Mouse (Mus musculus): ENCODE results near the gene Diaph3. TPM values are rescaled to one million over a fixed set of nuclear protein-coding genes. Genes with fewer than 3 reads are reported as not detected.
"Not testable (repeated sequence)": the region's sequence is repeated elsewhere in the genome, so short reads cannot be mapped to it uniquely, and the experiment has no call there.

Diaph3 gene
- total RNA-seq, 2 experiments from 2014 or later, result 5.3 to 6.9 TPM

GRCm38 (mm10) chr14:86731300-86731699 is 409.7 kb downstream of the Diaph3 start:
- no peak for DNase-seq

DNA sequence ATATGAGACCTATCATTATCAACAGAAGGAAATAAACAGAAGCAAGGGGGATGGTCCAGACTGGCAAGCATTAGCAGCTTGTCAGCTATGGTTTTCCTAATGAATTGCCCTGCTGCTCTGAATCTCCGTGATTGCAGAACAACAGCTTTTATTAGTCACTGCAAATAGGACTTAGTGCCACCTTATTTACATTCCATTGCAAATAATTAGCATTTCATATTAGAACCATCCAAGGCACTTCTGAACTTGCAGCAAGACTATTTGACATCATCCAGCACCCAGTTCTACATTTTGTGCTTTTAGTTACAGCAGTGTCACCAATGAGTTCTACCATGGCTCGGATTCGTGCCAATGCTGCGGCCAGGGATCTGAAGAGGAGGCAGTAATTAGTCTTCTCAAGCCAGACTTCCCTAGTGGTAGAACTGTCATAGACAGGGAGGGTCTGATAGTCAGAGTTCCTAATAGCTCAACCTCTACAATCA is 411.4 kb downstream of the Diaph3 start:
- DNase-seq, result no peak

GRCm38 (mm10) chr14:86727538-86728045 is 413.4 kb downstream of the Diaph3 start:
- no peak for DNase-seq

DNA sequence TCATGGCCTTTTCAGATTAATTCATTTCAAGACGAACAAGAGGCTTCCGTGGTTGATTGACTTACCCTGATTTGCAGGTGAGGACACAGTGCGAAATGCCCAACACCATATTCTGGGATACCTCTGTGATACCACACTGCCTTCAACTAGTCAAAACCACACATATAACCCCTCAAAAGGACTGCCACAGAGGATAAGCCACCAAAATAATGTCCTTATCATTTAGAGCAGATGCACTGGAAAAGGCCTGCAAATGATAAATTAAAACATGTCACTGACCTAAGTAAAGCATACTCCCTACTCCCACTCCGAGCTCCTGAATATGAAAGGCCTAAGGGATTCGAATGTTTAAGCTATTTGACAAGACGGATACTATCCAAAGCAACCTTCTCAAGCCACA is 419.3 kb downstream of the Diaph3 start:
- no peak for DNase-seq

DNA sequence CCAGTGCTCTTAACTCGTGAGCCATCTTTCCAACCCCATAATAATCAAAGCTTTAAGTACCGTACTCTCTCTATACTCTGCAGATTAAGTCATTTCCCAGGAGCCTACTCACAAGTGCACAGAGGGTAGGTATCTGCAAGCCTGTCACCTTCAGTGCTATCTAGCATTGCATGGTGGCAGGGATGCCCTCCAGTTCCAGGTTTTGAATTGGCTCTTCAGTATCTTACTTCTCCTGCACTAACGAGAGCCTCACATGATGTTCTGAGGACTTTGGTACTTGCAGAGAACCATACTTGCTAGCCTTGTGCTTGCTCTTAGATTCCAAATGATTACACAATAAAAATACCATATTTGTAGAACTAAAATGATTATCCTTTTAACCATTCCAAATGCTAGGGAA is 420.0 kb downstream of the Diaph3 start:
- DNase-seq, result no peak

DNA sequence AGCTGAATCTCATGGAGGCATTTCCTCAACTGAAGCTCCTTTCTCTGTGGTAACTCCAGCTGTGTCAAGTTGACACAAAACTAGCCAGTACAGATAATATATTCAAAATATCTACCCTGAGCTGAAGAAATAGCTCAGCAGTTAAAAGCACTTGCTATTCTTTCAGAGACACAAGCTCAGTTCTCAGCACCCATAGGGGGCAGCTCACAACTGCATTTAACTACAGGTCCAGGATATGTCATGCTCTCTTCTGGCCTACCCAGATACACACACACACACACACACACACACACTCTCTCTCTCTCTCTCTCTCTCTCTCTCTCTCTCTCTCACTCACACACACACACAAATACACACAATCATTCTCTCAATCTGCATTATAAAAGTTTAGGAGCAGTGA is 420.6 kb downstream of the Diaph3 start:
- DNase-seq, result not testable (repeated sequence)

DNA sequence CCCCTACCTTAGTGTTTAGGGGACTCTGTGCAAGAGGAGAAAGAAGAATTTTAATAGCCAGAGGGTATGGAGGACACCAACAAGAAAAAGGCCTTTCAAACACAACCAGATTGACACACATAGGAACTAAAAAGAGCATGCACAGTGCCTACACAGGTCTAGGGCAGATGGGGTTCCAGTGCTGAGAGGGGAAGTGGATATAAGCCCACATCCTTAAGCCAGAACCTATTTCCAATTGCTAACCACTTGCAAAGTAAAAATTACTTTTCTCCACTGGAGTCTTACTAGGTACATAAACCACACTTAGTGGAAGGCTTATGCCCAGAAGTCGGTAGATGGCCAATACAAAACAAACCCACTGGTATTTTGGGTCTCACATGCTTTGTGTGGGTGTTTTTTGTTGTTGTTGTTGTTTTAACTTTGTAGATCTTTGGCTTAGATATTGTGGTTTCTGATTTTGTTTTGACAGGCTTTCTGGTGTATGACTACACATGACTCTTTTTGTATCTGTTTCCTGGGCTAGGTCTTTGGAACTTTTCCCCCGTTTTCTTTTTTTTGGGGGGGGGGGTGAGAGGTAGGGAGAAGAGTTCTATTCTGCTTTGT is 426.8 kb downstream of the Diaph3 start:
- no peak for DNase-seq

- DNase-seq, result no peak
Observed at GRCm38 (mm10) chr14:86704080-86704479, 437.0 kb downstream of the Diaph3 start.

- no peak for DNase-seq
Observed at GRCm38 (mm10) chr14:86701145-86701544, 439.9 kb downstream of the Diaph3 start.

- no peak for DNase-seq
Observed at GRCm38 (mm10) chr14:86697887-86698286, 443.1 kb downstream of the Diaph3 start.

DNA sequence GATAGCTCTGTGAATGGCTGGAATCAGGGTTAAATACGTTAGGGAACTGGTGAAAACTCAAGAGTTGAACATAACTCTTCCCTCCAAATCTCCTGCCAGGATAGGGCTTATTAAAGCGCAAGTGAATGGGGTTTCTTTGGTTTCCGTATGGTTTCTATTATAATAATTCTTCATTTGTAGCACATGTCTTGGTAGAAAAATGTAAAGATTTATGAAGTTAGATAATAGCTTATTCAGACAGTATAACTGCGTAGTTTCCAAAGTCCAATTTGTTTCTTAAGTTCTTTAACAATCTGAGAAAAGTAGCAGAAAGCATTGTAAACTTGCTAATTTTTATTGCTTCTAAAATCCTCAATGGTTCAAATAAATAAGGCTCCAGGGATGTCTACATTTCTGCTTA is 448.3 kb downstream of the Diaph3 start:
- DNase-seq, result no peak

DNA sequence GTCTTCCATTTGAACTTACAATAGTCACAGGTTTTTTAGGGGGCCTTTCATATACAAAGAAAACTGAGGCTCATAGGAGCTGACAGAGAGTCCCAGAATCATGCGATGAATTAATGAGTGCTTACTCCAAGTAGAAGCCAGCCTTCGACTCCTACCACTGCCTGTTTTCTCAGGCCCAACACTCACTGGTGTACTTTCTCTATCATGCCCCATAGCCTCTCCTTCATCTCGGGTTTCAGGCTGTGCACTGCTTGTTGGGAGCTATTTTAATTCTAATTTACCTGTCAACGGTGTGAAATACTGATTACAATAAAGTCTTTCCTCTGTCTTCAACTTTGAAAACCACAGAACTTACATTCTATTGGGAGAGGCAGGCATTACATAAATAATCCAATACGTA is 449.7 kb downstream of the Diaph3 start:
- no peak for DNase-seq

GRCm38 (mm10) chr14:86684585-86685503 is 456.2 kb downstream of the Diaph3 start:
- no peak for DNase-seq

DNA sequence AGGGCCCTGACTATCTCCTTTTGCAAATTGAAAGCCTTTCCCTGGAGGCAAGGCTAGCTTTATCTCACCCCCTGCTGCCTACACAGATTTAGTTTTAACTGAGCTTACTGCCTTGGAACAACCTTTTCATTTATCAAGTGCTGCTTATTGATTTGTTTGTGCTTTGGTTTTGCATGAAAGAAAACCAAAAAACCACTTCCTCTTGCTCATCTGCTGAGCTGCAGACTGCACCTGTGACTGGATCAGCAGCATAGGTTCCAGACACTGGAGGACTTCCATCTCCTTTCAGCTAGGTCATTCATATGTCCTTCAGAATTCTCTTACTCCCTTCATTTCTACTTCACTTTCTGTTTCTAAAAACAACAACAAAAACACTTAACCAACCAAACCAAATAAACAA is 459.1 kb downstream of the Diaph3 start:
- DNase-seq, result no peak

DNA sequence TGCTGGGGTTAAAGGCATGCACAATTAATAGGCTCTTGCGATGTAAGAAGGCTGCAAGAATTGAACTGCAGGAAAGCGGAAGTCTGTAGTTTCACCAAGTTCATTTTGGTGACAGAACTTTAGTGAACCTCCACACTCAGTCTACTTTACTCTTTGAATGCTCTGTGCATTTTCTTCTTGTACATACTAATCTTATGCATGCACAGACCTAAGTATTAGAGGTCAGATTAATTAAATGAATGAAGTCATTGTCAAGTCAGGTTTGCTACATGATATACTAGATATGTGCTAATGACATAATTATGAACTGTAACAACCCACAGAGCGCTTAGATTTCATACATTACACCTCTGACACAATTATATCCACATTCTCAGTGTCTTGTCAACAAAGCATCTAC is 462.0 kb downstream of the Diaph3 start:
- DNase-seq, result no peak

DNA sequence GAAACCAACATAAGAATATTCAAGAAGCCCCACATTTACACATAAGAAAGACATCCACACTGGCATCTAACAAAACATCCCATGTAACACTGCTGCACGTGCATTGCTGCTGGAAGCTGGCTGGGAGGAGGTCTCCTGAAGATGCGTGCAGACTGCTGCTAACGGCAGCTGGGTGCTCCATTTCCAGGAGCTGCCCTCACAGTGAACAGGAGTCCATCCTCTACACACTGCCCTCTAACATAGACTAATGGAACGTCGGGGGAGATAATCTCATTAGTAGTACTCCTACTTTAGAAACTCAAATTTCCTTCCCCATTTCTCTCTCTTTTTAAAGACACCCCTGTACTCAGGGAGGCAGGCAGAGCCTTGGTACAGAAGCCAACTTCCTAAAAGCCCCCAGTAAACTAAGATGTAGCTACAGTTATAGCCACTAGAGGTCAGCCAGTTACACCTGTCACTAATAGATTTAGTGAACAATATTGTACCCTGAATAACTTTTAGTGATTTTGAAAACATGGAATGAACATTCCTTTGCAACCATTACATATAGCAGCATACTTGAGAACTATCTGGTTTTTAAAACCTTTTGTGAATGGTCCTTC is 462.8 kb downstream of the Diaph3 start:
- DNase-seq, result no peak

DNA sequence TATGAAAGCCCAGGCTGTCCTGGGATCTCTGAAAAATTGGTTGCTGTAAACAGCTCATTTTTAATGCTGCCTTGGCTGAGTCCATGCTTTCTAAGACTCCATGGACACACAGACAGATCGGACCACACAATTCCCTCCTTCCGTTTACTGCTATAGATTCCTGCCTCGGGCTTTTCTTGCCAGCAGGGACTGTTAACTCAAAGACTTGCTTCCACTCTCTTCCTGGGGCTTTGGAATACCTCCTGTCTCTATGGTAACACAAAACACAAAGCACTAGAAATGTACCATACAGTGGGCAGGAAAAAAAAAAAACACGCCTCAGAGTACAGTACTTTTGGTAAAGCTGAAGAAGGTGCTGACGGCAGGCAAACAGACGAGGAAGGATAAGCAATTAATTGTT is 464.0 kb downstream of the Diaph3 start:
- DNase-seq, result no peak

- no peak for DNase-seq
Observed at GRCm38 (mm10) chr14:86675314-86675713, 465.7 kb downstream of the Diaph3 start.

- DNase-seq, result no peak
Observed at GRCm38 (mm10) chr14:86662846-86663245, 478.2 kb downstream of the Diaph3 start.

DNA sequence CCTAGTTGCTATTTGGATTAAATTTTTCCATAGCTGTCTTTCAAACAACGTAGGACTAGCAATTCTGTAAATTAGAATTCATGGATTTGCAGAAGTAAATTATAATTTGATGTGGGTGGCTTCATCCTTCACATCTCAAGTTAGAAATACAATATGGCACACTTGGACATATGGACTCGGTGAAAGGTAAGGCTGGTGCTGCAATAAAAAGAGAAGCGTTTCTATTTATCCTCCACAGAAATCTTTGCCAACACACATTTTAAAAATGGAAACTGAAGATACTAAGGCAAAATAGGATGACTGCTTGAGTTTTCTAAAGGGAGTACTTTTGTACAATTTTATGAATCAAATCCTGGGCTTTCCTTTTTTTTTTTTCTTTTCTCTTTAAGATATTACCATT is 480.5 kb downstream of the Diaph3 start:
- DNase-seq, result no peak

GRCm38 (mm10) chr14:86656262-86656661 is 484.8 kb downstream of the Diaph3 start:
- no peak for DNase-seq

- no peak for DNase-seq
Observed at GRCm38 (mm10) chr14:86646499-86647120, 494.4 kb downstream of the Diaph3 start.

GRCm38 (mm10) chr14:86642831-86643241 is 498.2 kb downstream of the Diaph3 start:
- DNase-seq, result no peak
